In the genomic region with DNA sequence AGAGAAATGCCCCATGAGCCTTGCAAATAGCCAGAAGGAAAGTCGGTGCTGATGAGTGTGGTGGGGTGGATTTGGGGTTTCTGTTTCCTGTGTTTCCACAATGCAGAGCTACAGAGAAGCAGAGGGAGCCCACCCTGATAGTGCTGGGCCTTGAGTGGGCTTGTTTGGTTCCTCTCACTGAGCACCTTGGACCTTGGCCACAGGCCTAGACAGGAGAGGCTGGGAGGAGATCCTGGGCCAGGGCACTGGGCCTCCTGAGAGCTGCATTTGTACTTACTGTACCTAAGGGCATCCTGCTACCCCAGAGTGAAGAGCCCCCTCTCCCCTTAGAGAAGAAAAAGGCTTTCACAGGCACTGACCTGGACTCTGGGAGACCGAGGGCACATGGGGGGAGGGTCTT, we compare ENCODE assay signal across 16 mouse cellular contexts. TPM values are rescaled to one million over a fixed set of nuclear protein-coding genes. Genes with fewer than 3 reads are reported as not detected.
DNase-seq lines count a peak whose midpoint lies in the region; ATAC-seq and TF ChIP-seq lines count a peak whose summit lies in the region.
"Had no signal": no experiment of that assay in that cellular context is flagged by ENCODE, and none has a peak within 500 bp of the region (broad histone marks: within the 10 kb centered on the region; RNA-seq: fewer than 3 reads in every experiment).

No protein-coding gene starts in this region.

- no peak for TF ChIP-seq CTCF in intestine, postnatal 0 days (IDR thresholded peaks at IDR 0.05; ENCODE audit: low read depth)
- TF ChIP-seq CTCF in heart, postnatal 0 days (IDR thresholded peaks at IDR 0.05; ENCODE audit: low read depth) = no peak

- no peak overlapping the region for H3K4me2 ChIP-seq in heart, embryonic 11.5 days
- no peak overlapping the region for H3K4me2 ChIP-seq in intestine, embryonic 15.5 days (replicated peaks)
- H3K4me2 ChIP-seq in intestine, postnatal 0 days (replicated peaks; ENCODE audit: low read depth) = no peak overlapping the region
- H3K4me2 ChIP-seq in heart, postnatal 0 days (ENCODE audit: low read depth, low read length) = no peak overlapping the region
- H3K4me2 ChIP-seq: limb, embryonic 13.5 days had no signal

- no peaks in the 10 kb centered on the region for H3K9me3 ChIP-seq in heart, embryonic 11.5 days (replicated peaks; ENCODE audit: control insufficient read depth, low read length)
- no peaks in the 10 kb centered on the region for H3K9me3 ChIP-seq in intestine, embryonic 15.5 days
- H3K9me3 ChIP-seq in intestine, postnatal 0 days (ENCODE audit: control insufficient read depth) = no peaks in the 10 kb centered on the region
- no peaks in the 10 kb centered on the region for H3K9me3 ChIP-seq in heart, postnatal 0 days (replicated peaks; ENCODE audit: control insufficient read depth, low read length)
- H3K9me3 ChIP-seq: limb, embryonic 13.5 days had no signal

- no peak for TF ChIP-seq EP300 in heart, postnatal 0 days (IDR thresholded peaks at IDR 0.05; ENCODE audit: low read depth)

- no peak overlapping the region for H3K4me3 ChIP-seq in heart, embryonic 11.5 days (ENCODE audit: low read depth, low read length)
- no peak overlapping the region for H3K4me3 ChIP-seq in intestine, embryonic 15.5 days (replicated peaks)
- no peak overlapping the region for H3K4me3 ChIP-seq in intestine, postnatal 0 days (ENCODE audit: low read depth, low read length)
- H3K4me3 ChIP-seq in heart, postnatal 0 days (ENCODE audit: low read depth, low read length) = no peak overlapping the region
- H3K4me3 ChIP-seq: erythroblast, embryonic 14.5 days; layer of hippocampus, adult 2 months; limb, embryonic 13.5 days had no signal

- H3K9ac ChIP-seq in heart, embryonic 11.5 days (ENCODE audit: low read depth, low read length) = peak overlapping the region; percentile 8; the same call in 1 of the 2 replicates
- H3K9ac ChIP-seq in intestine, embryonic 15.5 days = no peak overlapping the region
- H3K9ac ChIP-seq in intestine, postnatal 0 days (ENCODE audit: low read depth, low read length) = no peak overlapping the region
- H3K9ac ChIP-seq in heart, postnatal 0 days (replicated peaks; ENCODE audit: low read depth, low read length) = no peak overlapping the region
- H3K9ac ChIP-seq: forebrain, postnatal 0 days; limb, embryonic 13.5 days had no signal

- 71% methylated on average over 2 of the region's 2 CpGs for WGBS in heart, embryonic 11.5 days (ENCODE audit: insufficient replicate concordance)
- WGBS in intestine, embryonic 15.5 days = 67% methylated on average over 2 of the region's 2 CpGs
- 71% methylated on average over 2 of the region's 2 CpGs for WGBS in intestine, postnatal 0 days
- WGBS in heart, postnatal 0 days = 57% methylated on average over 2 of the region's 2 CpGs

- peaks cover 39% of the 10 kb centered on the region for H3K4me1 ChIP-seq in heart, embryonic 11.5 days (ENCODE audit: control insufficient read depth, insufficient read depth, low read length)
- peaks cover 37% of the 10 kb centered on the region for H3K4me1 ChIP-seq in intestine, embryonic 15.5 days (replicated peaks)
- H3K4me1 ChIP-seq in intestine, postnatal 0 days (replicated peaks; ENCODE audit: control insufficient read depth, insufficient read depth, low read length) = 0 out of 2 replicates have a peak, but pooled peaks cover 3% of the 10 kb centered on the region
- peaks cover 35% of the 10 kb centered on the region for H3K4me1 ChIP-seq in heart, postnatal 0 days (ENCODE audit: control insufficient read depth, insufficient read depth)

- no peak for DNase-seq in heart, adult 9 months (ENCODE audit: low spot score in 2 of 2)
- no peak for DNase-seq in heart, postnatal 0 days (ENCODE audit: low spot score)
- DNase-seq in kidney, postnatal 14 days = peak; percentile 51
- DNase-seq in ovary, postnatal 10 days (ENCODE audit: low spot score) = no peak
- no peak for DNase-seq in layer of hippocampus, adult 18-20 months (ENCODE audit: low spot score in 2 of 2)
- DNase-seq: cerebellum, postnatal 14 days; forebrain, postnatal 0 days; midbrain, embryonic 14.5 days; thymus, postnatal 4 days had no signal

- H3K27ac ChIP-seq in heart, embryonic 11.5 days (ENCODE audit: low read depth, low read length) = no peak overlapping the region
- 0 out of 2 replicates have a peak overlapping the region, but pooled peaks have one; percentile 9 for H3K27ac ChIP-seq in intestine, embryonic 15.5 days
- no peak overlapping the region for H3K27ac ChIP-seq in intestine, postnatal 0 days (ENCODE audit: low read depth, low read length)
- H3K27ac ChIP-seq in heart, postnatal 0 days (ENCODE audit: low read depth) = peak overlapping the region; percentile 23
- H3K27ac ChIP-seq: layer of hippocampus, adult 2 months; limb, embryonic 13.5 days had no signal

- no peaks in the 10 kb centered on the region for H3K27me3 ChIP-seq in heart, embryonic 11.5 days (ENCODE audit: control insufficient read depth, insufficient read depth, low read length)
- H3K27me3 ChIP-seq in intestine, embryonic 15.5 days (replicated peaks) = no peaks in the 10 kb centered on the region
- H3K27me3 ChIP-seq in intestine, postnatal 0 days (replicated peaks; ENCODE audit: control insufficient read depth, insufficient read depth, low read length) = no peaks in the 10 kb centered on the region
- no peaks in the 10 kb centered on the region for H3K27me3 ChIP-seq in heart, postnatal 0 days (ENCODE audit: control insufficient read depth, insufficient read depth, low read length)
- H3K27me3 ChIP-seq: limb, embryonic 13.5 days; Patski had no signal

- no peak for ATAC-seq in heart, embryonic 11.5 days (replicated peaks; ENCODE audit: insufficient number of reproducible peaks, low FRiP score, low TSS enrichment)
- ATAC-seq in intestine, embryonic 15.5 days = no peak
- no peak for ATAC-seq in intestine, postnatal 0 days
- ATAC-seq in heart, postnatal 0 days (ENCODE audit: insufficient read depth, low read depth) = no peak
- ATAC-seq: forebrain, postnatal 0 days; Patski had no signal

- H3K36me3 ChIP-seq in heart, embryonic 11.5 days (ENCODE audit: control insufficient read depth, insufficient read depth, low read length) = no peaks in the 10 kb centered on the region
- no peaks in the 10 kb centered on the region for H3K36me3 ChIP-seq in intestine, embryonic 15.5 days
- no peaks in the 10 kb centered on the region for H3K36me3 ChIP-seq in intestine, postnatal 0 days (ENCODE audit: control insufficient read depth, insufficient read depth)
- H3K36me3 ChIP-seq in heart, postnatal 0 days (replicated peaks; ENCODE audit: control insufficient read depth, insufficient read depth, low read length) = no peaks in the 10 kb centered on the region
- H3K36me3 ChIP-seq: limb, embryonic 13.5 days had no signal

RNA-seq across cellular contexts. Expression of gene Atp11a, which starts 43.4 kb away (rescaled TPM):
- 15.6 and 16.4 TPM in 2 replicates for polyA plus RNA-seq in heart, embryonic 11.5 days (2014; fragmentation: Nextera tagmentation; extraction: Ambion mirVana)
- polyA plus RNA-seq in intestine, embryonic 15.5 days (2015; fragmentation: Nextera tagmentation; extraction: Ambion mirVana) = 15.9 and 18.6 TPM in 2 replicates
- 23.3 and 24.3 TPM in 2 replicates for polyA plus RNA-seq in intestine, postnatal 0 days (2015; fragmentation: Nextera tagmentation; extraction: Ambion mirVana)
- total RNA-seq in heart, postnatal 0 days (2014; rRNA removed; ENCODE audit: low replicate concordance) = 77.4 and 81.7 TPM in 2 replicates
- 8.4 and 10.5 TPM in 2 replicates for polyA plus RNA-seq in heart, postnatal 0 days (2015; fragmentation: Nextera tagmentation; extraction: Ambion mirVana)
- total RNA-seq in layer of hippocampus, adult 18-20 months (2021) = 10 to 100 TPM; 58.9 to 59.9 TPM

Comparison
In these comparisons a context has a peak if more than half of its experiments do, and no peak if none do; other contexts are left out.
1. H3K27ac ChIP-seq: peak in intestine, embryonic 15.5 days (single experiment) and heart, postnatal 0 days (single experiment); none in heart, embryonic 11.5 days (single experiment) and intestine, postnatal 0 days (single experiment).